Mouse (Mus musculus) heart, embryonic 16.5 days (tissue): Measurements from ENCODE around the gene Gan. TPM values are rescaled to one million over a fixed set of nuclear protein-coding genes. Genes with fewer than 3 reads are reported as not detected.

Source experiments
- ATAC-seq: fragments of 200-750 bp; cut with Nextera tagmentation; replicated peaks from 2 replicates; pipeline ENCODE4 v1.8.0; 2017; ENCODE audit warnings: moderate number of reproducible peaks; ENCODE audit not compliant: insufficient read depth, low FRiP score; ENCODE audit errors: extremely low read depth
- H3K27ac ChIP-seq: fragments of 300-500 bp; sonication (generic); 2 replicates; pipeline ENCODE4 v1.5.1; 2014; ENCODE audit warnings: mild to moderate bottlenecking, low read length, control low read depth, moderate library complexity
- H3K27me3 ChIP-seq: fragments of 300-500 bp; sonication (generic); 2 replicates; pipeline ENCODE4 v1.6.1; 2014; ENCODE audit warnings: low read length, mixed read lengths; ENCODE audit not compliant: control insufficient read depth, insufficient read depth
- H3K36me3 ChIP-seq: fragments of 300-500 bp; sonication (generic); 2 replicates; pipeline ENCODE4 v1.6.1; 2014; ENCODE audit not compliant: control insufficient read depth, insufficient read depth
- H3K4me1 ChIP-seq: fragments of 300-500 bp; sonication (generic); 2 replicates; pipeline ENCODE4 v1.6.1; 2014; ENCODE audit warnings: low read length, mixed read lengths; ENCODE audit not compliant: control insufficient read depth, insufficient read depth
- H3K4me2 ChIP-seq: fragments of 300-500 bp; sonication (generic); 2 replicates; pipeline ENCODE4 v1.6.1; 2014; ENCODE audit warnings: low read depth, mild to moderate bottlenecking, control low read depth, low read length
- H3K4me3 ChIP-seq: fragments of 300-500 bp; sonication (generic); 2 replicates; pipeline ENCODE4 v1.5.1; 2014; ENCODE audit warnings: mild to moderate bottlenecking, control low read depth, low read length
- H3K9ac ChIP-seq: fragments of 300-500 bp; sonication (generic); 2 replicates; pipeline ENCODE4 v1.6.1; 2014; ENCODE audit warnings: low read length, control low read depth
- H3K9me3 ChIP-seq: fragments of 300-500 bp; sonication (generic); replicated peaks from 2 replicates; pipeline ENCODE4 v1.6.1; 2016; ENCODE audit warnings: low read length; ENCODE audit not compliant: control insufficient read depth
- WGBS: fragments of 180-500 bp; shearing (Covaris S2); extraction: QIAGEN DNeasy Blood & Tissue Kit; methylation state at CpG from one replicate; pipeline ENCODE4 v1.1.7; 2014; 5-methylcytosine and 5-hydroxymethylcytosine counted together
- polyA plus RNA-seq: library from polyadenylated mRNA; unstranded; fragments of >200 nt; fragmentation: Nextera tagmentation; extraction: Ambion mirVana; gene quantifications from 2 replicates; pipeline ENCODE4 v1.2.1, GENCODE M21; 2015

The Gan gene
- polyA plus RNA-seq, 1 experiment from 2014 or later, result 1.0 TPM

DNA sequence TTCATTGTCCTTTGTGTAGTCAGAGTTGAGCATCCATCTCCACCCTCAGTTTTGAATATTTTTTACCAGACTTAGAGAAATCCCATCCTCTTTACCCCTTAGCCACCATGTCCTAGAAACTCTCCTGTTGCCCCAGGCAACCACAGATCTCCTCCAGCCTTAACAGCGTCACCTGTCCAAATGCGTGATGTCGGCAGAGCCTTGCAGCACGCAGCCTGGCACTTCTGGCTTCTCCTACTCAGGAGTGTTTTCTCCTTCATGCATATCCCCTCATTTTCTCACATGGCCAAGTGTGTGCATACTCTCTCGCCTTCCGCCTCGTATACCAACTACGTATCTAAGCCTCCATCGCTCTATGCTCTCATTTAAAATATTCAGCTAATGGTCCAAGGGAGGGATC, 39.5 kb upstream of the Gan start:
- Histone ChIP-seq H3K36me3 (no peaks in the 10 kb centered on the region), H3K4me2 (no peak overlapping the region), H3K9me3 (no peaks in the 10 kb centered on the region), H3K4me1 (peaks cover 9% of the 10 kb centered on the region), H3K9ac (no peak overlapping the region), H3K27me3 (no peaks in the 10 kb centered on the region), H3K4me3 (no peak overlapping the region), H3K27ac (no peak overlapping the region)
- no peak for ATAC-seq
- 80% methylated on average over 9 of the region's 9 CpGs for WGBS

DNA sequence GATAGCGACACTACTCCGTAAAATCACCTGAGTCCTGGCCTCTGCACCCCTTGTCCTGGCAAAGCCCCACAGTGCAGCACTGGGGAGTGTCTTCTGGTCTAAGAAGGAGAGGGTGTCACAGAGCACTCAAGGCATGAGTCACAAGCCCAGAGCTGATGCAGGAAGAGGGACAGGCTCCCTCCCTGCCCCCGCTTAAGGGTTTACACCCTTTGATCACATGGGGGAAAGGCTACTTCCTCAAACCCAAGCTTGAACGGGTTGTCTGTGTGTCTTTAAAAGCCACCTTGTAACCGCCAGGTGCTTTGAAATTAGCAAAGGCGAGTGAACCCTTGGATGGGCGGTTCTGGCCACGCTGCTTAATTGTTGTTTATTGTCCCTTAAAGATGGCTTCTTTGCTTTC, 36.7 kb upstream of the Gan start:
- Histone ChIP-seq H3K9ac (no peak overlapping the region), H3K9me3 (no peaks in the 10 kb centered on the region), H3K4me1 (no peaks in the 10 kb centered on the region), H3K27me3 (no peaks in the 10 kb centered on the region), H3K36me3 (no peaks in the 10 kb centered on the region), H3K4me2 (no peak overlapping the region), H3K4me3 (no peak overlapping the region), H3K27ac (no peak overlapping the region)
- no peak for ATAC-seq
- 67% methylated on average over 8 of the region's 8 CpGs for WGBS

DNA sequence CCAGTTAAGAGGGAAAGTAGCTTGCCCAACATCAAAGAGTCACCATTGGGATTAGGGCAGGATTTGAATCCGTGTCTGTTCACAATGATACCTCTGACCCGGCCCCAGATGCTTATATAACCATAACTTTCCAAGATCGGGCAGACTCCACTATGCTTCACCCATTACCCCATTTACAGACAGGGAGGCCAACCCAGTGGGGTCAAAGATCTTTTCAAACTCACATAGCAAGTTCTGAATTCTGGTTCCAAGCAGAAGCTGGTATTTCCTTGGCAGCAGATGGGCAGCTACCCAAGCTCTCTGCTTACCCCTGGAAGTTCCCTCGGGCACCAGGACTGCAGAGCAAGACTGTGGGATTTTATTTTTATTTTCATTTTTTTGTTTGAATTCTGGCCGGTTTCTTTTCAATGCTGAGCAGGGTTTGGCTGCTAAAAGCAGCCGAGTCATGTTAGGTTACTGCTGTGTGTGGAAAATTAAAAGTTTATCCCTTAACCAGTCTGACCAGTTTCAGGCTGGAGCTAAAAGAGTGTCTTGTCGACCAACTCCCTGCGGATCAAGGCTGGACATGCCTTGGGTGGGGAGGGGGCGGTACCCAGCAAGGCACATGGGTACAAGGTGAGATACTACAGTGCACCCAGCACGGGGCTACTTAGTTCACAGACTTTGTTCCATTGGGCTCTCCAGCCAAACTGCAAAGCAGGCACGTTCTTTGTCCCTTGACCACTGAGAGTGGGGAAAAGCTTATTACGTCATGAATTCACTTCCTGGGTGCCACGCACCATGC, 33.9 kb upstream of the Gan start:
- Histone ChIP-seq H3K4me1 (no peaks in the 10 kb centered on the region), H3K4me3 (no peak overlapping the region), H3K36me3 (no peaks in the 10 kb centered on the region), H3K9ac (no peak overlapping the region), H3K27ac (no peak overlapping the region), H3K4me2 (no peak overlapping the region), H3K9me3 (no peaks in the 10 kb centered on the region), H3K27me3 (no peaks in the 10 kb centered on the region)
- 72% methylated on average over 13 of the region's 13 CpGs for WGBS
- no peak for ATAC-seq

DNA sequence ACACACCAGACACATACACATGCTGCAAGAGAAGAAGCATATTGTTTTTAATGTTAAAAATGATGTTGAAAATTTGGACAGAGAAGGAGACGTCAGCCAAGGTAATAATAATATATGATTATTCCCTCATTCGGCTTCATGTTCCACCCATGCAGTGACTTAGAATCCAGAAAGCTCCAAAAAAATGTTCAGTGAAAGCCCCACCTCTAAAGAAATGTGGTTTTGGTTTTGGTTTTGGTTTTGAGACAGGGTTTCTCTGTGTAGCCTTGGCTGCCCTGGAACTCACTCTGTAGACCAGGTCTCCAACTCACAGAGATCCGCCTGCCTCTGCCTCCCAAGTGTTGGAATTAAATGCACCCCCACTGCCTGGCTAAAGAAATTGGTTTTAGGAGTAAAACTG, 32.1 kb upstream of the Gan start:
- no peak overlapping the region for H3K4me2 ChIP-seq
- H3K4me1 ChIP-seq, result no peaks in the 10 kb centered on the region
- WGBS, result 79% methylated on average over 3 of the region's 3 CpGs
- H3K9me3 ChIP-seq, result no peaks in the 10 kb centered on the region
- no peaks in the 10 kb centered on the region for H3K27me3 ChIP-seq
- H3K27ac ChIP-seq, result no peak overlapping the region
- no peak for ATAC-seq
- H3K9ac ChIP-seq, result no peak overlapping the region
- no peaks in the 10 kb centered on the region for H3K36me3 ChIP-seq
- no peak overlapping the region for H3K4me3 ChIP-seq

DNA sequence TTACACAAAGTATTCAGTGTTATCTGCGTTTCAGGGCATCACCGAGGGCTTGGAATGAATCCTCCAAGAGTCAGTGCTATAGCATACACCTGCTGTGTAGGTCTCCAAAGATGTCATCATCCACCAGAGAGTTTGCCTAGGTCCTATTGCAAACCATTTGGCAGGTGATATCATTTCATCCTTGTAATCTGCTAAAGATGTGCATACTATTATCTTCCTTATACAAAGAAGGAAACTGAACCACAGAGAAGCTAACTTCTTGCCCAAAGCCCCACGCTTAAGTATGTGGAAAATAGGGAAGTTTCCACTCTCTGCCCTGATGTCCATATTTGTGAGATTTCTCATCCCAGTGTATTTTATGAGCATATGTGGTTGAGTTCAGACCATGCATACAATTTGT, 31.5 kb upstream of the Gan start:
- H3K27ac ChIP-seq, result no peak overlapping the region
- 90% methylated on average over 3 of the region's 3 CpGs for WGBS

DNA sequence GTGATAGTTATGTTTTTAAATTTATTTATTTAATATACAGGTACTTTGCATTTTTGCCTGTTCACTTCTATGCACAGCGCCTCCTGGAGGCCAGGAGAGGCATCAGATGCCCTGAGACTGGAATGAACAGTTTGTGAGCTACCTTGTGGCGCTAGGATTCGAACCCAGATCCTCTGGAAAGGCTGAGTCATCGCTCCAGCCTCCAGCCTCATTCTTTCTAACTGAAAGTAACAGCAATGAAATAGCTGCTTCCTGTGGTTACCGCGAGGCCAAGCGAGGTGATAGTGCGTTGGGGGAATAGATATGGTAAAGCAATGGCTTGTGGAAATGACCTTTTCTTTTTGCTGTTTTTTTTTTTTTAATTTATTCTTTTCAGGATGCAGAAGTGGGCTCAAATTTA, 30.9 kb upstream of the Gan start:
- Histone ChIP-seq H3K4me1 (no peaks in the 10 kb centered on the region), H3K36me3 (no peaks in the 10 kb centered on the region), H3K9me3 (no peaks in the 10 kb centered on the region), H3K4me3 (no peak overlapping the region), H3K4me2 (no peak overlapping the region), H3K27ac (no peak overlapping the region), H3K9ac (no peak overlapping the region), H3K27me3 (no peaks in the 10 kb centered on the region)
- no peak for ATAC-seq
- WGBS, result 79% methylated on average over 8 of the region's 8 CpGs

More for the DNA sequence above, 31.5 kb upstream of the Gan start:
- ATAC-seq, result no peak
- Histone ChIP-seq H3K4me2 (no peak overlapping the region), H3K4me3 (no peak overlapping the region), H3K4me1 (no peaks in the 10 kb centered on the region), H3K36me3 (no peaks in the 10 kb centered on the region), H3K9me3 (no peaks in the 10 kb centered on the region), H3K9ac (no peak overlapping the region), H3K27me3 (no peaks in the 10 kb centered on the region)

DNA sequence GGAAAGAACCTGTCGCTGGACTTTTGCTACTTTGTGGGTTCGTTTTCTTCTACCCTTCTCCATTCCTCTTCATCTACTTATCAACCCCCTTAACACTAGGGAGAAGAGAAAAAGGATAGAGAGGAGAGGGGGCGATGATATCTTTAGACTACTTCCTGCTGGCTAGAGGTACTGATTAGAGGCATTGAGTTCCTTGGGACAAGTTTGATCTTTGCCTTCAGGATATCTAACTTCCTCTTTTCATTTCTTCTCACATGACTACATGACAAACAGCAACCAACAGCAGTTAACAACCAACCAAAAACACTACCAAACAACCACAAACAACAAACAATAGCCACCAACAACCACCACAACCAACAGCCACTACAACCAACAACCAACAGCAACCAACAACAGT, 24.2 kb upstream of the Gan start:
- H3K36me3 ChIP-seq, result no peaks in the 10 kb centered on the region
- no peak overlapping the region for H3K27ac ChIP-seq
- H3K9ac ChIP-seq, result no peak overlapping the region
- H3K27me3 ChIP-seq, result no peaks in the 10 kb centered on the region
- H3K4me2 ChIP-seq, result no peak overlapping the region
- H3K9me3 ChIP-seq, result no peaks in the 10 kb centered on the region; the same call in 1 of the 2 replicates
- 74% methylated on average over 3 of the region's 3 CpGs for WGBS
- no peak overlapping the region for H3K4me3 ChIP-seq
- no peaks in the 10 kb centered on the region; the same call in 1 of the 2 replicates for H3K4me1 ChIP-seq
- ATAC-seq, result no peak

DNA sequence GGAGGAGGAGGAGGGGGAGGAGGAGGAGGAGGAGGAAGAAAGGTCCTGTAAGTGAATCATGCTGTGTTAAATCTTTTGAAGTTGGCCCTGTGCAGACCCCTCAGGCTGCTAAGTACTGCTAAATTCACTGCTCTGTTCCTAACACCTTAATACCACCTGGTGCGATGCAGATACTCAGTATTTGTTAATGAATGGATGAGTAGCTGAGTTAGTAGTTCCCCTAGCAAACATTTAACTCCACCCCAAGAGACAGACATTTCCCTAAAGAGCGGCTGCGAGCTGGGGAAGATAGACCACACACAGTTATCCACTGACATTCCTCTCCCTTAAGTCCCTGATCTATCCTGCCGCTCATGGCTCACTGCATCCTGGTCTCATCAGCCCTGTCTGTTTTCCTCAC, 21.6 kb upstream of the Gan start:
- no peaks in the 10 kb centered on the region for H3K27me3 ChIP-seq
- 27% methylated on average over 4 of the region's 4 CpGs for WGBS
- H3K27ac ChIP-seq, result no peak overlapping the region
- peaks cover 2% of the 10 kb centered on the region; the same call in 1 of the 2 replicates for H3K9me3 ChIP-seq
- no peak overlapping the region for H3K4me3 ChIP-seq
- H3K4me1 ChIP-seq, result no peaks in the 10 kb centered on the region; the same call in 1 of the 2 replicates
- H3K36me3 ChIP-seq, result no peaks in the 10 kb centered on the region
- ATAC-seq, result no peak
- no peak overlapping the region for H3K4me2 ChIP-seq
- no peak overlapping the region for H3K9ac ChIP-seq

DNA sequence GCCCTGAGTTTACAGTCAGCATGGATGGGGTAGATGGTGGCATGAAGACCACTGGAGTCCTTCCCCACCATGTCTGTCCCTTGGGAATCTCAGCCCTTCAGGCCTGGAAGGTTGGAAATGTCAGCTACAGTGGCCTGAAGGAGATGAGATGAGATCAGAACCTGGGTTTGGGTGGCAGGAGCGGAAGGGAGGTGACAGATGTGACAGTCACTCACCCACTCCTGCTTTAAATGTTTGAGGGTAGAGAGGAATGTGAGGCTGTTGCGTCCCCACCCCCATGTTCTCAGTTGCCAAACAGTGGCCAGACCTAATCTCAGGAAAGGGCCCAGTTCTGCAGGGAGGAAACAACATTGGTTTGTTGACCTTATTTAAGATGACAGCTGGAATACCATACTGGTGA, 21.2 kb upstream of the Gan start:
- H3K9ac ChIP-seq, result no peak overlapping the region
- no peak overlapping the region for H3K27ac ChIP-seq
- 23% methylated on average over 2 of the region's 2 CpGs for WGBS
- H3K36me3 ChIP-seq, result no peaks in the 10 kb centered on the region
- H3K4me2 ChIP-seq, result no peak overlapping the region; the same call in 1 of the 2 replicates
- ATAC-seq, result no peak
- H3K4me3 ChIP-seq, result no peak overlapping the region
- H3K4me1 ChIP-seq, result no peaks in the 10 kb centered on the region; the same call in 1 of the 2 replicates
- H3K9me3 ChIP-seq, result peaks cover 2% of the 10 kb centered on the region; the same call in 1 of the 2 replicates
- H3K27me3 ChIP-seq, result no peaks in the 10 kb centered on the region
